Mouse (Mus musculus) neural tube, embryonic 13.5 days (tissue): ENCODE results near the gene Fpr1. TPM values are rescaled to one million over a fixed set of nuclear protein-coding genes. Genes with fewer than 3 reads are reported as not detected.
"Not testable (repeated sequence)": the region's sequence is repeated elsewhere in the genome, so short reads cannot be mapped to it uniquely, and the experiment has no call there.

Experiments
- ATAC-seq: fragments of 200-750 bp; cut with Nextera tagmentation; 2 replicates; pipeline ENCODE4 v1.8.0; 2017; ENCODE audit warnings: low read depth, mild to moderate bottlenecking, moderate TSS enrichment, moderate library complexity
- H3K27ac ChIP-seq: fragments of 300-500 bp; sonication (generic); replicated peaks from 2 replicates; pipeline ENCODE4 v1.5.1; 2015; ENCODE audit warnings: moderate library complexity, mild to moderate bottlenecking, inconsistent platforms
- H3K27me3 ChIP-seq: fragments of 300-500 bp; sonication (generic); 2 replicates; pipeline ENCODE4 v1.6.1; 2015; ENCODE audit warnings: mild to moderate bottlenecking, inconsistent platforms
- H3K36me3 ChIP-seq: fragments of 300-500 bp; sonication (generic); 2 replicates; pipeline ENCODE4 v1.6.1; 2015; ENCODE audit warnings: mild to moderate bottlenecking, inconsistent platforms
- H3K4me1 ChIP-seq: fragments of 300-500 bp; sonication (generic); replicated peaks from 2 replicates; pipeline ENCODE4 v1.6.1; 2015; ENCODE audit warnings: inconsistent platforms
- H3K4me2 ChIP-seq: fragments of 300-500 bp; sonication (generic); 2 replicates; pipeline ENCODE4 v1.6.1; 2015; ENCODE audit warnings: inconsistent platforms, mild to moderate bottlenecking, moderate library complexity
- H3K4me3 ChIP-seq: fragments of 300-500 bp; sonication (generic); 2 replicates; pipeline ENCODE4 v1.5.1; 2015; ENCODE audit warnings: mild to moderate bottlenecking, inconsistent platforms
- H3K9ac ChIP-seq: fragments of 300-500 bp; sonication (generic); 2 replicates; pipeline ENCODE4 v1.6.1; 2015; ENCODE audit warnings: moderate library complexity, mild to moderate bottlenecking, inconsistent platforms
- H3K9me3 ChIP-seq: fragments of 300-500 bp; sonication (generic); 2 replicates; pipeline ENCODE4 v1.6.1; 2016; ENCODE audit warnings: inconsistent platforms
- WGBS: fragments of 180-500 bp; shearing (Covaris S2); methylation state at CpG from one replicate; pipeline ENCODE4 v1.1.7; 2015; 5-methylcytosine and 5-hydroxymethylcytosine counted together
- polyA plus RNA-seq: library from polyadenylated mRNA; unstranded; fragments of >200 nt; fragmentation: Nextera tagmentation; extraction: Ambion mirVana; gene quantifications from 2 replicates; pipeline ENCODE4 v1.2.1, GENCODE M21; 2015

Gene Fpr1
- polyA plus RNA-seq = 0.14 TPM in 1 of 2 replicates, not detected in the other

DNA sequence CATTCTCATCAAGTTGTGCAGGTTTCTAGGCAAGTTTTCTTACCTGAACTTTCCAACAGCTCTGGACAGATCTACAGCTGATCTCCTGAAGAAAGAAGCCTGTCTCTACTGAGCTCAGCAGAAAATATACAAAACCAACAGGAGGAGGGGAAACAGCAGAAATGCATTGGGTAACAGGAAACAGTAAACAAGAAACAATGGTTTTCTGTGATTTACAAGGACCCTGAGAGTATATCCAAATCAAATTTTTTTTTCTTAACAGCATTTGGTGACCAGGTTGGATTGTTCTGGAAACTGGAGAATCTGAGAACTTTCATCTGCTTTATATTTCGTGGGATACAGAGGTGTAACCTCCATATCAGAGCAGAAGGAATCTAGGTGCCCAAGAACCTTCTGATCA lies at the start of gene Fpr1:
TSS of gene Fpr1 (minus strand) at position 101 of the 400 bp plus-strand sequence.
- no peaks in the 10 kb centered on the region for H3K27me3 ChIP-seq
- H3K4me2 ChIP-seq = no peak within 1 kb of the TSS
- H3K9me3 ChIP-seq = no peaks in the 10 kb centered on the region
- H3K9ac ChIP-seq = no peak within 1 kb of the TSS
- H3K36me3 ChIP-seq = no peaks in the 10 kb centered on the region
- 53% methylated on average over 1 of the region's 1 CpGs for WGBS
- no peak within 1 kb of the TSS for H3K27ac ChIP-seq
- no peaks in the 10 kb centered on the region for H3K4me1 ChIP-seq
- ATAC-seq = no peak
- H3K4me3 ChIP-seq = no peak within 1 kb of the TSS

- Histone ChIP-seq H3K27me3 (no peaks in the 10 kb centered on the region), H3K9me3 (0 out of 2 replicates have a peak, but pooled peaks cover 2% of the 10 kb centered on the region), H3K4me1 (no peaks in the 10 kb centered on the region), H3K27ac (no peak overlapping the region), H3K36me3 (no peaks in the 10 kb centered on the region), H3K4me3 (no peak overlapping the region), H3K4me2 (no peak overlapping the region), H3K9ac (no peak overlapping the region)
- ATAC-seq = no peak
These were observed 34.0 kb upstream of the Fpr1 start for GRCm38 (mm10) chr17:17917782-17918181.

GRCm38 (mm10) chr17:17917376-17917775 lies 33.6 kb upstream of the Fpr1 start:
- no peak for ATAC-seq
- H3K4me2 ChIP-seq = no peak overlapping the region
- WGBS = 92% methylated on average over 1 of the region's 1 CpGs

GRCm38 (mm10) chr17:17912618-17913017 lies 28.9 kb upstream of the Fpr1 start:
- not testable (repeated sequence) for H3K4me2 ChIP-seq, H3K4me3 ChIP-seq, ATAC-seq, H3K9me3 ChIP-seq, H3K36me3 ChIP-seq, H3K27ac ChIP-seq, H3K9ac ChIP-seq, H3K4me1 ChIP-seq, H3K27me3 ChIP-seq
- WGBS = 92% methylated on average over 8 of the region's 8 CpGs

More at GRCm38 (mm10) chr17:17917376-17917775, 33.6 kb upstream of the Fpr1 start:
- no peak overlapping the region for H3K4me3 ChIP-seq
- no peaks in the 10 kb centered on the region for H3K27me3 ChIP-seq
- no peaks in the 10 kb centered on the region for H3K4me1 ChIP-seq
- H3K36me3 ChIP-seq = no peaks in the 10 kb centered on the region
- no peak overlapping the region for H3K27ac ChIP-seq
- 0 out of 2 replicates have a peak, but pooled peaks cover 2% of the 10 kb centered on the region for H3K9me3 ChIP-seq
- no peak overlapping the region for H3K9ac ChIP-seq

DNA sequence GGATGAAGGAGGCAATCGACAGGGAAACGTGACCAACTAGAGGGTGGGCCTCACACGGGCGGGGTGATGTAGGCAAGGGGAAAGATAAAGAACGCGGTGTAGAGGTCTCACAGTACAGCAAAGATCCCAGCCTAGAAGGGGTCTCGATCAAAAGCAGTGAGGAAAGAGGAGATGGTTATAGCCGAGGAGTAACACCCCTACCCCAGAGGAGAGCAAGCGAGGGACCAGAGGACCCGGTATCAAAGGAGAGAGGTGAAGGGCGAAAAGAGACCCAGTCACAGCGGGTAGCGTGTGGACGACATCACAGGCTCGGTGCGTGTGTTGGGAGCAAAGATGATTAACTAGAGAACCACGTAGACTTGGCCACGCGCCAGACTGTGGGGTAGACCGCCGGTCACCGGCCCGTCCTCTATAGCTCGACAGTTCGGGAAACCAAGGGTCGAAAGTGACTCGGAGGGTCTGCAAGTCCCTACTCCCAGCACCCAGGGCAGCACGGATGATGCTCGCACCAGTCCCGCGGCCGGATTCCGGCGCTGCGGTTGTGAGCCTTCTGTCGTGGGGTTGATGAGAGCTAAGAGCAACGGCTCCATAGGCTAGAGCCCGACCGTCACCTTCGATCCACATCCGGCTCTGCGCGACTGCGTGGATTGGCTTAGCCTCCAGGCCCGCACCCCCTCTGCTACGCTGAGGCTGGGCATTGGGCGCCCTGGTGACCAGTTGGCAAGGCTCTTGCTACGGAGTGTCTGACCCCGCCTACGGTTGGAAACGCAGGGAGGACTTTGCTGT lies 26.1 kb upstream of the Fpr1 start:
- Histone ChIP-seq H3K4me1 (no peaks in the 10 kb centered on the region; the same call in 1 of the 2 replicates), H3K27ac (peak overlapping the region; percentile 80), H3K9me3 (no peaks in the 10 kb centered on the region; the same call in 1 of the 2 replicates), H3K9ac (peak overlapping the region; percentile 80), H3K4me2 (peak overlapping the region; percentile 70), H3K36me3 (no peaks in the 10 kb centered on the region), H3K27me3 (peaks cover 3% of the 10 kb centered on the region; the same call in 1 of the 2 replicates), H3K4me3 (peak overlapping the region; percentile 52)
- peak; percentile 100 for ATAC-seq
- WGBS = 18% methylated on average over 51 of the region's 51 CpGs

DNA sequence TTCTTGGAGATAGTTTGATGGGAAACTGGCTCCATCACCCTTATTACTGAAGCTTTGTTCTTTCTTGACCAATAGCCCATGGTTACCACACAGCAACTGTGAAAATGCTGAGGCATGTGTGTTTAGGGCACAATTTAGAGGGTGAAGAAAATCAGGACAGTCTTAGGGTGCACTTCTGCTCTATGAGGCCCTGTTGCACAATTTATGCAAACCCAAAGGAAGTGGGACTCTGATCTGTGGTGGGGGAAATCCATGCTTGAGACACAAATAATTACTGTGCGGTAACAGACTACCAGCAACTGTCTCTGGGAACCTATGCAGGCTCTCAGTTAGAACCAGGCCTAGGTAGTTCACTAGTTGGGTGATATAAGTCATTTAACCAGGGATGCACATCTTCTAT lies 17.0 kb upstream of the Fpr1 start:
- Histone ChIP-seq H3K4me3 (no peak overlapping the region), H3K36me3 (no peaks in the 10 kb centered on the region), H3K4me2 (no peak overlapping the region), H3K9ac (no peak overlapping the region), H3K9me3 (no peaks in the 10 kb centered on the region), H3K4me1 (no peaks in the 10 kb centered on the region), H3K27me3 (no peaks in the 10 kb centered on the region), H3K27ac (no peak overlapping the region)
- WGBS = 89% methylated on average over 1 of the region's 1 CpGs
- no peak for ATAC-seq

GRCm38 (mm10) chr17:17899268-17899667 lies 15.5 kb upstream of the Fpr1 start:
- H3K4me3 ChIP-seq = no peak overlapping the region
- H3K4me2 ChIP-seq = no peak overlapping the region
- no peaks in the 10 kb centered on the region for H3K27me3 ChIP-seq
- ATAC-seq = no peak
- H3K9me3 ChIP-seq = no peaks in the 10 kb centered on the region
- no peaks in the 10 kb centered on the region for H3K4me1 ChIP-seq
- no peaks in the 10 kb centered on the region for H3K36me3 ChIP-seq
- no peak overlapping the region for H3K9ac ChIP-seq
- no peak overlapping the region for H3K27ac ChIP-seq
- WGBS = 86% methylated on average over 2 of the region's 2 CpGs

GRCm38 (mm10) chr17:17896039-17896438 lies 12.3 kb upstream of the Fpr1 start:
- no peaks in the 10 kb centered on the region for H3K9me3 ChIP-seq
- no peak overlapping the region for H3K4me3 ChIP-seq
- 3% methylated on average over 4 of the region's 4 CpGs for WGBS
- ATAC-seq = no peak
- no peaks in the 10 kb centered on the region for H3K4me1 ChIP-seq
- no peaks in the 10 kb centered on the region for H3K36me3 ChIP-seq
- H3K27ac ChIP-seq = no peak overlapping the region
- H3K9ac ChIP-seq = no peak overlapping the region
- H3K27me3 ChIP-seq = no peaks in the 10 kb centered on the region
- no peak overlapping the region for H3K4me2 ChIP-seq

DNA sequence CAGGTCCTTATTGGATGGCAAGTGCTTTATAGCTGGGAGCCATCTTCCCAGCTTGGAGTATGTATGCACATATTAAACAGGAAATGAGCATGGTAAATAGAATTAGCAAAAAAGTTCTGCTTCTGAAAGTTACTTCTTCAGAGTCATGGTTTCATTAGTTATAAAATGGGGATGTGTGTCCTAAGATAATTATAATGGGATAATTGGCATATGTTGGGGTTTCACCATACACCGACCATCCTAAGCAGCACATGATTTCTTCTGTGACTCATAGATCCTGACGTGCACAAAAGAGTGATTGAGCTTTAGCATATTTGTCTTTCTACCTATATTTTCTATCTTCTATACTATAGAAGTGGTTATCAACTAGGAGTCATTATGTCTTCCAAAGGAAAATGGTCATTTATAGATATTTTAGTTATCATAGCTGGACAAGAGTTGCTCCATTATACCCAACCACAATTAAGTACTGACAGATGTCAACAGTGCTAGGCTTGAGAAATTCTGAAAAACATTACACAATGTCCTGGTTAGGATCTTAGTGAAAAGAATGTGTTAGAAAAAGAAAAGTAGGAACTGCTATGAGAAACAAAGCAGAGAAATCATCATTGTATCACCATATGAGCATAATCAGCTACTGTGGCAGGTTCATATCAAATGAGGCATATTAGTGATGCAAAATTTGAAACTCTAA lies 6.1 kb upstream of the Fpr1 start:
- no peak overlapping the region for H3K4me2 ChIP-seq
- H3K9me3 ChIP-seq = no peaks in the 10 kb centered on the region
- 95% methylated on average over 2 of the region's 2 CpGs for WGBS
- no peaks in the 10 kb centered on the region for H3K36me3 ChIP-seq
- H3K27ac ChIP-seq = no peak overlapping the region
- no peaks in the 10 kb centered on the region for H3K4me1 ChIP-seq
- H3K27me3 ChIP-seq = no peaks in the 10 kb centered on the region
- no peak overlapping the region for H3K9ac ChIP-seq
- H3K4me3 ChIP-seq = no peak overlapping the region
- ATAC-seq = no peak

DNA sequence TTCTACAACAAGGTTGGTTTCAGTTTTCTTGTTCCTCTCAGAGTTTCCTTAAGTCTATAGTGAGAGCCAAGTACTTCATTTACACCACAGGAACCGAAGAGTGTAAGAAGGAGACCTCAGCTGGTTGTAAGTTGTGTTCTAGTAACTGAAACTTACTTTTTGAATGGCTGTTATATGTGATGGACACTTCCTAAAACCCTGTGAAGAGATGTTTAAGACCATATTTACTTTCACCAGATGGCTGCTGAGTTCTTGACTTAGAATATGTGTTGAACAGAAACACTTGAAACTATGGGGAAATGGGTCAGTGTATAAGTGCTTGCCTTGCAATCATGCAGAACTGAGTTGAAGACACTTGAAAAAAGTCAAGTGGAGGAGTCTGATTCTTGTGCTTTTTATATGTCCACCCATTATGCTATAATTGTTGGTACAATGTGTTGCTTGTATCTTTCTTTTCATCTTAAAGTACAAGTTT lies 4.1 kb upstream of the Fpr1 start, which contains the start of the genes Fpr2 and Fpr3:
TSS of gene Fpr2 (plus strand) at position 51 of the 475 bp plus-strand sequence.
TSS of gene Fpr3 (plus strand) at position 79 of the 475 bp plus-strand sequence.
- 58% methylated on average over 1 of the region's 1 CpGs for WGBS

DNA sequence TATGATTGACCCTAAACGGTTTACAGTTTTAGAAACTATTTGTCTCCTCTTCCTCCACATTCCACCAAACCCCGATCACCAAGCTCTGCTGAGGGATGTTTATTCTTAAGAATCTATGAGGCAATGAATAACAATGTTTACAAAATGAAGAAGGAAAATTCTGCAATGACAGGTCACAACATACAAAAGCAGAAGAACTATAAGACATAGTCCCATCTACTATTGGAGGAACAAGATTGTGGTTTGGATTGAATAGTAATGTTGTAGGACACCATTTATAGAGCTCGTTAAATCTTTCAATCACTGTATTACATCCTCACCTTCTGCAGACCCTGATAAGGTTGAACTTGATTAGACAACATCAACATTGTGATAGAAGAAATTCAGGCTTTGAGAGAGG lies 1.1 kb downstream of the Fpr1 start:
- Histone ChIP-seq H3K27me3 (no peaks in the 10 kb centered on the region), H3K36me3 (no peaks in the 10 kb centered on the region), H3K4me2 (no peak overlapping the region), H3K4me1 (no peaks in the 10 kb centered on the region), H3K4me3 (no peak overlapping the region), H3K9ac (no peak overlapping the region), H3K9me3 (no peaks in the 10 kb centered on the region), H3K27ac (no peak overlapping the region)
- ATAC-seq = no peak
- WGBS = 81% methylated on average over 3 of the region's 3 CpGs

More for the DNA sequence above, 4.1 kb upstream of the Fpr1 start, which contains the start of the genes Fpr2 and Fpr3:
- Histone ChIP-seq H3K4me1 (no peaks in the 10 kb centered on the region), H3K36me3 (no peaks in the 10 kb centered on the region), H3K27ac (no peak within 1 kb of the TSS), H3K4me2 (no peak within 1 kb of the TSS), H3K27me3 (no peaks in the 10 kb centered on the region), H3K4me3 (no peak within 1 kb of the TSS), H3K9ac (no peak within 1 kb of the TSS), H3K9me3 (no peaks in the 10 kb centered on the region)
- ATAC-seq = no peak

- Histone ChIP-seq H3K27me3 (no peaks in the 10 kb centered on the region), H3K4me2 (no peak overlapping the region), H3K27ac (no peak overlapping the region), H3K4me1 (no peaks in the 10 kb centered on the region), H3K9ac (no peak overlapping the region), H3K36me3 (no peaks in the 10 kb centered on the region), H3K4me3 (no peak overlapping the region), H3K9me3 (no peaks in the 10 kb centered on the region)
- no peak for ATAC-seq
- WGBS = 89% methylated on average over 1 of the region's 1 CpGs
These were observed 4.4 kb downstream of the Fpr1 start for GRCm38 (mm10) chr17:17879347-17879746.
